Mouse (Mus musculus) midbrain, embryonic 11.5 days (tissue): ENCODE results near the gene Auh. TPM values are rescaled to one million over a fixed set of nuclear protein-coding genes. Genes with fewer than 3 reads are reported as not detected.
A peak's percentile ranks its signal among the peaks of the same experiment; 100 is the strongest.

Source experiments
- ATAC-seq: fragments of 200-750 bp; cut with Nextera tagmentation; 2 replicates; pipeline ENCODE4 v1.8.0; 2017; ENCODE audit warnings: moderate TSS enrichment, moderate library complexity; ENCODE audit not compliant: low FRiP score
- DNase-seq: peaks from one replicate; pipeline ENCODE4 v3.0.0; 2015; ENCODE audit warnings: low spot score; ENCODE audit errors: missing footprints
- H3K27ac ChIP-seq: fragments of 300-500 bp; sonication (generic); 2 replicates; pipeline ENCODE4 v1.5.1; 2014; ENCODE audit warnings: low read depth, low read length
- H3K27me3 ChIP-seq: fragments of 300-500 bp; sonication (generic); 2 replicates; pipeline ENCODE4 v1.6.1; 2014; ENCODE audit warnings: mild to moderate bottlenecking, low read length, moderate library complexity, mixed read lengths; ENCODE audit not compliant: control insufficient read depth, insufficient read depth
- H3K36me3 ChIP-seq: fragments of 300-500 bp; sonication (generic); 2 replicates; pipeline ENCODE4 v1.6.1; 2014; ENCODE audit warnings: mild to moderate bottlenecking, low read length, moderate library complexity, mixed read lengths; ENCODE audit not compliant: control insufficient read depth, insufficient read depth
- H3K4me1 ChIP-seq: fragments of 300-500 bp; sonication (generic); 2 replicates; pipeline ENCODE4 v1.6.1; 2014; ENCODE audit warnings: low read length; ENCODE audit not compliant: control insufficient read depth, insufficient read depth
- H3K4me2 ChIP-seq: fragments of 300-500 bp; sonication (generic); 2 replicates; pipeline ENCODE4 v1.6.1; 2014; ENCODE audit warnings: mild to moderate bottlenecking, moderate library complexity
- H3K4me3 ChIP-seq: fragments of 300-500 bp; sonication (generic); 2 replicates; pipeline ENCODE4 v1.5.1; 2014; ENCODE audit warnings: low read depth, low read length
- H3K9ac ChIP-seq: fragments of 300-500 bp; sonication (generic); 2 replicates; pipeline ENCODE4 v1.6.1; 2014; ENCODE audit warnings: low read length
- H3K9me3 ChIP-seq: fragments of 300-500 bp; sonication (generic); 2 replicates; pipeline ENCODE4 v1.6.1; 2016; ENCODE audit warnings: low read length; ENCODE audit not compliant: control insufficient read depth
- WGBS: fragments of 180-500 bp; shearing (Covaris S2); extraction: QIAGEN DNeasy Blood & Tissue Kit; methylation state at CpG from one replicate; pipeline ENCODE4 v1.1.7; 2014; 5-methylcytosine and 5-hydroxymethylcytosine counted together
- polyA plus RNA-seq: library from polyadenylated mRNA; unstranded; fragments of >200 nt; fragmentation: Nextera tagmentation; extraction: Ambion mirVana; gene quantifications from 2 replicates; pipeline ENCODE4 v1.2.1, GENCODE M21; 2014

The Auh gene
- polyA plus RNA-seq, 1 experiment from 2014 or later: 38.7 TPM

DNA sequence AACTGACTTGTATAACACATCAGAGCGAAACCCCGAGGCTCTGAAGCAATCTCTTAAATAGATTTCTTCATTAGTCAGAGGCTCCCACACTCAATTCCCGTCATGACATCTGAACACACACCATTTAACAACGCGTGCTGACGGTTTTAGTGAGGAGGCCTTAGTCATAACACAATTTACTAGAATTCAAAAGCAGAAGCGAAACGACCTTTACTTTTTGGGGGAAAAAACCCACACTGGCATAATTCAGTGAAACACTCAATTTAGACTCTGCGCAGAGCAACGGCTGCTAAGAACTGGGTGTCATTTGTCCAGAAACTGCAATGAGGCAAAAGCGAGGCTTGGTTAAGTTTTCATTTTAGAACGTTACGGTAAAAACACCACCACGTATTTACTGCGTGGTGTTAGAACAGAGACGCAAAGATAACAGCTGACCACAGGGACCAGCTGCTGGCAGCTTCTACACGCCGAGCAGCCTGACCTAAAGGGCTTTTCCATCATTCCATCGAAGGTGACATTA lies 14.8 kb downstream of the Auh start:
- ATAC-seq (no peak), DNase-seq (no peak)
- Histone ChIP-seq H3K4me2 (no peak overlapping the region), H3K9me3 (no peaks in the 10 kb centered on the region), H3K36me3 (no peaks in the 10 kb centered on the region), H3K4me1 (0 out of 2 replicates have a peak, but pooled peaks cover 4% of the 10 kb centered on the region), H3K27me3 (no peaks in the 10 kb centered on the region), H3K27ac (no peak overlapping the region), H3K4me3 (no peak overlapping the region), H3K9ac (no peak overlapping the region)
- WGBS: 90% methylated on average over 19 of the region's 19 CpGs

DNA sequence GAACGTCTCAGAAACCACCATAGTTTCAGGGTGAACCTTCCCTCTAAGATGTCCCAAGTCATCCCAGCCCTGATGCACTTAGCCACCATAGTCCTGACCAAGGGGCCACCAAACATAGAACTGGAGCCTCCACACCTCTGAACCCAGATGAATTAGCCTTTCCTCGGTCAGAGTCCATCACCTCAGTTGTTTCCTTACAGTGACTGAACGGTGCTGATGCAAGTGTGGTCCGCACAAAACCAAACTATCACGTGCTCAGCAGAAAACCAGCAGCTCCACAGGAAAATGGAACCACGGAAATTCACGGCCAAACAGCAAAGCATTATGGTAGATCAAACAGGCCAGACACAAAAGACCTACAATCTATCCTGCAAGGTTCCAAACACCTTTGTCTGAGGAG lies 15.6 kb downstream of the Auh start:
- no peak overlapping the region for H3K4me2 ChIP-seq
- no peak overlapping the region for H3K9ac ChIP-seq
- H3K4me3 ChIP-seq: no peak overlapping the region
- DNase-seq (no peak), ATAC-seq (no peak)
- 88% methylated on average over 7 of the region's 7 CpGs for WGBS
- no peak overlapping the region for H3K27ac ChIP-seq
- H3K4me1 ChIP-seq: 0 out of 2 replicates have a peak, but pooled peaks cover 4% of the 10 kb centered on the region
- H3K27me3 ChIP-seq: no peaks in the 10 kb centered on the region
- H3K36me3 ChIP-seq: no peaks in the 10 kb centered on the region
- no peaks in the 10 kb centered on the region for H3K9me3 ChIP-seq

DNA sequence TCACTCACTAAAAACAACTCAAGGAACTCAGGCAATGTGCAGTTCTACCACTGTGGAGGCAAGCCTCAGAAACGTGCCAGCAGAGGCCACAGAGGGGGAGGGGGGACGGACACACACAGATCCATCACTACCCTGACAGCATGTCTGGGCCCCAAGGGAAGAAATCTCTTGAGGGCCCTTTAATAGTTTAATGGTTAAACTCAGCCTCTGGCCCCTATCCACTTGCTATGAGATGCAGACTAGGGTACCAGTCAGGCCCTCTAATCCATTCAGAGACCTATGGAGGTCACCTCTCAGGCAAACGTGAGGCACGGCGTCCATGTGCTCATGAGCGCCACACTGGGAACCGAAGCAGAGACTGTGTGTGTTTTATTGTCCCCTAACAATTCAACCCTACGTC lies 17.0 kb downstream of the Auh start:
- no peaks in the 10 kb centered on the region; the same call in 1 of the 2 replicates for H3K36me3 ChIP-seq
- no peak for ATAC-seq
- no peak for DNase-seq
- H3K4me1 ChIP-seq: 0 out of 2 replicates have a peak, but pooled peaks cover 4% of the 10 kb centered on the region
- no peak overlapping the region for H3K4me3 ChIP-seq
- H3K27ac ChIP-seq: no peak overlapping the region
- WGBS: 84% methylated on average over 8 of the region's 8 CpGs
- H3K4me2 ChIP-seq: no peak overlapping the region
- H3K9me3 ChIP-seq: no peaks in the 10 kb centered on the region
- H3K9ac ChIP-seq: no peak overlapping the region
- no peaks in the 10 kb centered on the region for H3K27me3 ChIP-seq

GRCm38 (mm10) chr13:52911259-52911658 lies 18.2 kb downstream of the Auh start:
- no peak overlapping the region for H3K27ac ChIP-seq
- 52% methylated on average over 4 of the region's 4 CpGs for WGBS
- no peaks in the 10 kb centered on the region for H3K9me3 ChIP-seq

GRCm38 (mm10) chr13:52906296-52906695 lies 23.2 kb downstream of the Auh start:
- Histone ChIP-seq H3K9me3 (no peaks in the 10 kb centered on the region), H3K27me3 (no peaks in the 10 kb centered on the region), H3K9ac (no peak overlapping the region), H3K4me2 (no peak overlapping the region), H3K4me1 (0 out of 2 replicates have a peak, but pooled peaks cover 1% of the 10 kb centered on the region), H3K4me3 (no peak overlapping the region), H3K27ac (no peak overlapping the region), H3K36me3 (no peaks in the 10 kb centered on the region; the same call in 1 of the 2 replicates)
- 87% methylated on average over 11 of the region's 11 CpGs for WGBS
- ATAC-seq: no peak
- DNase-seq: no peak

More at GRCm38 (mm10) chr13:52911259-52911658, 18.2 kb downstream of the Auh start:
- H3K9ac ChIP-seq: no peak overlapping the region
- ATAC-seq (no peak), DNase-seq (no peak)
- H3K4me2 ChIP-seq: no peak overlapping the region
- 0 out of 2 replicates have a peak, but pooled peaks cover 4% of the 10 kb centered on the region for H3K4me1 ChIP-seq
- no peaks in the 10 kb centered on the region for H3K27me3 ChIP-seq
- no peak overlapping the region for H3K4me3 ChIP-seq
- no peaks in the 10 kb centered on the region; the same call in 1 of the 2 replicates for H3K36me3 ChIP-seq

DNA sequence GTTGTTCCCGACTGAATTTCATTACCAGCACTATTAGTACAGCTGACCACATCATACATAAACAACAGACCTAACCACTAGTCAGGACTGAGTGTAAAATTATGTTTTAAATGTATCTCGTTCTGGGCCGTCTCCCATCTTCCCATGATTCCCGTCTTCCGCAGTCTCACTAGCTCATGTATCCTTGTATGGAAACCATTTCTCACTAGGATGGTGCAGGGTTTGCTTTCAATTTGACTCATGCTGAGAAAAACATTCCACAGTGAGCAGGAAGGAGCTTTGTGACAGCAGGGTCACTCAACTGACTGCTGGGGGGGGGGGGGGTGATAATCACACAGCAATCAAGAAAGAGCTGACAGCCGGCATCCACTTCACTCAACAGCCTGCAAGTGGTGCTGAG lies 25.3 kb downstream of the Auh start:
- no peaks in the 10 kb centered on the region for H3K4me1 ChIP-seq
- no peak overlapping the region for H3K9ac ChIP-seq
- no peak for ATAC-seq
- H3K4me3 ChIP-seq: no peak overlapping the region
- WGBS: 52% methylated on average over 6 of the region's 6 CpGs
- H3K4me2 ChIP-seq: no peak overlapping the region
- no peaks in the 10 kb centered on the region for H3K9me3 ChIP-seq
- DNase-seq: no peak
- H3K27me3 ChIP-seq: no peaks in the 10 kb centered on the region
- no peaks in the 10 kb centered on the region; the same call in 1 of the 2 replicates for H3K36me3 ChIP-seq
- no peak overlapping the region for H3K27ac ChIP-seq

- Histone ChIP-seq H3K9ac (peak overlapping the region; percentile 9; the same call in 1 of the 2 replicates), H3K27ac (no peak overlapping the region), H3K4me2 (no peak overlapping the region), H3K36me3 (no peaks in the 10 kb centered on the region; the same call in 1 of the 2 replicates), H3K27me3 (no peaks in the 10 kb centered on the region), H3K4me3 (no peak overlapping the region), H3K9me3 (no peaks in the 10 kb centered on the region), H3K4me1 (no peaks in the 10 kb centered on the region)
- 37% methylated on average over 10 of the region's 10 CpGs for WGBS
- peak; percentile 87 for DNase-seq
- ATAC-seq: 0 out of 2 replicates have a peak, but pooled peaks have one; percentile 42
These were observed 25.7 kb downstream of the Auh start for GRCm38 (mm10) chr13:52903767-52904166.

GRCm38 (mm10) chr13:52902517-52902916 lies 27.0 kb downstream of the Auh start:
- H3K4me1 ChIP-seq: no peaks in the 10 kb centered on the region
- no peak overlapping the region for H3K4me2 ChIP-seq
- no peak for ATAC-seq
- no peaks in the 10 kb centered on the region for H3K9me3 ChIP-seq
- WGBS: 86% methylated on average over 8 of the region's 8 CpGs
- H3K27me3 ChIP-seq: no peaks in the 10 kb centered on the region
- no peak for DNase-seq
- no peak overlapping the region for H3K9ac ChIP-seq
- no peak overlapping the region for H3K4me3 ChIP-seq
- no peaks in the 10 kb centered on the region for H3K36me3 ChIP-seq
- no peak overlapping the region for H3K27ac ChIP-seq

GRCm38 (mm10) chr13:52899664-52900063 lies 29.8 kb downstream of the Auh start:
- 90% methylated on average over 5 of the region's 5 CpGs for WGBS
- ATAC-seq: no peak
- H3K4me3 ChIP-seq: no peak overlapping the region
- no peak overlapping the region for H3K9ac ChIP-seq
- DNase-seq: no peak
- no peaks in the 10 kb centered on the region for H3K27me3 ChIP-seq
- no peaks in the 10 kb centered on the region for H3K36me3 ChIP-seq
- H3K9me3 ChIP-seq: no peaks in the 10 kb centered on the region
- no peak overlapping the region for H3K4me2 ChIP-seq
- H3K4me1 ChIP-seq: no peaks in the 10 kb centered on the region
- no peak overlapping the region for H3K27ac ChIP-seq
